In genomic region chr3:53284471-53285177, GRCm38 (mm10) we compare ENCODE assay signal across 11 mouse cellular contexts.
A peak's percentile ranks its signal among the peaks of the same experiment; 100 is the strongest.
DNase-seq lines count a peak whose midpoint lies in the region; ATAC-seq and TF ChIP-seq lines count a peak whose summit lies in the region.
"Had no signal": no experiment of that assay in that cellular context is flagged by ENCODE, and none has a peak within 500 bp of the region (broad histone marks: within the 10 kb centered on the region; RNA-seq: fewer than 3 reads in every experiment).

No protein-coding gene starts in this region.

- H3K9me3 ChIP-seq in intestine, embryonic 14.5 days (ENCODE audit: control insufficient read depth, low read length), result no peaks in the 10 kb centered on the region
- no peaks in the 10 kb centered on the region for H3K9me3 ChIP-seq in intestine, postnatal 0 days (ENCODE audit: control insufficient read depth)
- no peaks in the 10 kb centered on the region for H3K9me3 ChIP-seq in kidney, embryonic 14.5 days (ENCODE audit: control insufficient read depth, low read length)
- H3K9me3 ChIP-seq: embryonic facial prominence, embryonic 13.5 days; liver, embryonic 15.5 days had no signal

- H3K79me2 ChIP-seq in myocyte (ENCODE audit: control insufficient read depth, insufficient read depth), result no peaks in the 10 kb centered on the region

- peak; percentile 45 for DNase-seq in intestine, embryonic 14.5 days (ENCODE audit: low spot score)
- no peak for DNase-seq in thymus, postnatal 14 days
- no peak for DNase-seq in layer of hippocampus, postnatal 10 days (ENCODE audit: low spot score in 2 of 2)

- H3K4me2 ChIP-seq in intestine, embryonic 14.5 days (ENCODE audit: low read length), result no peak overlapping the region
- H3K4me2 ChIP-seq in intestine, postnatal 0 days (replicated peaks; ENCODE audit: low read depth), result no peak overlapping the region
- no peak overlapping the region for H3K4me2 ChIP-seq in kidney, embryonic 14.5 days (replicated peaks; ENCODE audit: low read depth, low read length)
- peak overlapping the region; percentile 34 for H3K4me2 ChIP-seq in myocyte (ENCODE audit: low read depth)
- H3K4me2 ChIP-seq: embryonic facial prominence, embryonic 13.5 days; liver, embryonic 15.5 days had no signal

- no peak overlapping the region for H3K4me3 ChIP-seq in intestine, embryonic 14.5 days (ENCODE audit: low read depth, low read length)
- H3K4me3 ChIP-seq in intestine, postnatal 0 days (ENCODE audit: low read depth, low read length), result no peak overlapping the region
- no peak overlapping the region for H3K4me3 ChIP-seq in kidney, embryonic 14.5 days (ENCODE audit: low read length)
- H3K4me3 ChIP-seq in myocyte, result no peak overlapping the region
- H3K4me3 ChIP-seq: embryonic facial prominence, embryonic 13.5 days; liver, embryonic 15.5 days had no signal

- H3K9ac ChIP-seq in intestine, embryonic 14.5 days (ENCODE audit: low read length), result no peak overlapping the region
- no peak overlapping the region for H3K9ac ChIP-seq in intestine, postnatal 0 days (ENCODE audit: low read depth, low read length)
- H3K9ac ChIP-seq in kidney, embryonic 14.5 days (ENCODE audit: low read depth, low read length), result no peak overlapping the region
- H3K9ac ChIP-seq: embryonic facial prominence, embryonic 13.5 days; liver, embryonic 15.5 days had no signal

- no peak for TF ChIP-seq POLR2A in myocyte (IDR thresholded peaks at IDR 0.05; ENCODE audit: insufficient read length, low read depth)

- no peak overlapping the region for H3K27ac ChIP-seq in intestine, embryonic 14.5 days (ENCODE audit: low read depth)
- no peak overlapping the region for H3K27ac ChIP-seq in intestine, postnatal 0 days (ENCODE audit: low read depth, low read length)
- peak overlapping the region; percentile 53; the same call in 1 of the 2 replicates for H3K27ac ChIP-seq in kidney, embryonic 14.5 days (ENCODE audit: low read depth, low read length)
- H3K27ac ChIP-seq: embryonic facial prominence, embryonic 13.5 days; hindbrain, postnatal 0 days; liver, embryonic 15.5 days had no signal

- H3K27me3 ChIP-seq in intestine, embryonic 14.5 days (replicated peaks; ENCODE audit: control insufficient read depth, insufficient read depth, low read length), result no peaks in the 10 kb centered on the region
- H3K27me3 ChIP-seq in intestine, postnatal 0 days (replicated peaks; ENCODE audit: control insufficient read depth, insufficient read depth, low read length), result no peaks in the 10 kb centered on the region
- H3K27me3 ChIP-seq in kidney, embryonic 14.5 days (ENCODE audit: control insufficient read depth, insufficient read depth, low read length), result no peaks in the 10 kb centered on the region
- no peaks in the 10 kb centered on the region for H3K27me3 ChIP-seq in myocyte (ENCODE audit: control insufficient read depth, insufficient read depth, insufficient read length)
- H3K27me3 ChIP-seq: embryonic facial prominence, embryonic 13.5 days; liver, embryonic 15.5 days had no signal

- no peak for TF ChIP-seq CTCF in intestine, postnatal 0 days (IDR thresholded peaks at IDR 0.05; ENCODE audit: low read depth)

- WGBS in intestine, embryonic 14.5 days, result 70% methylated on average over 13 of the region's 13 CpGs
- 69% methylated on average over 13 of the region's 13 CpGs for WGBS in intestine, postnatal 0 days
- 56% methylated on average over 13 of the region's 13 CpGs for WGBS in kidney, embryonic 14.5 days

- no peak overlapping the region for H3ac ChIP-seq in myocyte (ENCODE audit: control insufficient read depth, insufficient read length)

- no peak for ATAC-seq in intestine, embryonic 14.5 days (replicated peaks; ENCODE audit: low FRiP score, low TSS enrichment, low read depth)
- ATAC-seq in intestine, postnatal 0 days, result no peak
- peak; percentile 66 for ATAC-seq in common myeloid progenitor, adult 5-6 weeks (replicated peaks; ENCODE audit: low read depth, poor library complexity, severe bottlenecking)
- ATAC-seq in kidney, embryonic 14.5 days (ENCODE audit: low FRiP score, low TSS enrichment), result peak; percentile 89
- ATAC-seq in megakaryocyte-erythroid progenitor cell, adult 5-6 weeks (replicated peaks; ENCODE audit: low FRiP score, low TSS enrichment, poor library complexity, severe bottlenecking), result no peak
- ATAC-seq: hindbrain, postnatal 0 days had no signal

- peaks cover 4% of the 10 kb centered on the region for H3K4me1 ChIP-seq in intestine, embryonic 14.5 days (replicated peaks; ENCODE audit: control insufficient read depth, insufficient read depth, low read length)
- H3K4me1 ChIP-seq in intestine, postnatal 0 days (replicated peaks; ENCODE audit: control insufficient read depth, insufficient read depth, low read length), result no peaks in the 10 kb centered on the region
- H3K4me1 ChIP-seq in kidney, embryonic 14.5 days (ENCODE audit: control insufficient read depth, insufficient read depth, low read length), result peaks cover 10% of the 10 kb centered on the region; the same call in 1 of the 2 replicates
- H3K4me1 ChIP-seq: embryonic facial prominence, embryonic 13.5 days; liver, embryonic 15.5 days had no signal

- no peaks in the 10 kb centered on the region for H3K36me3 ChIP-seq in intestine, embryonic 14.5 days (ENCODE audit: control insufficient read depth, insufficient read depth, low read length)
- H3K36me3 ChIP-seq in intestine, postnatal 0 days (ENCODE audit: control insufficient read depth, insufficient read depth), result no peaks in the 10 kb centered on the region
- H3K36me3 ChIP-seq in kidney, embryonic 14.5 days (ENCODE audit: control insufficient read depth, insufficient read depth, low read length), result no peaks in the 10 kb centered on the region
- H3K36me3 ChIP-seq in myocyte (ENCODE audit: control insufficient read depth, insufficient read depth), result no peaks in the 10 kb centered on the region
- H3K36me3 ChIP-seq: embryonic facial prominence, embryonic 13.5 days; liver, embryonic 15.5 days had no signal

TF ChIP-seq in myocyte, 11 proteins besides CTCF, POLR2A, EP300 and RAD21:
- TF ChIP-seq MAX (IDR thresholded peaks at IDR 0.05; ENCODE audit: low read depth) (no peak), MYOD1 (IDR thresholded peaks at IDR 0.05; ENCODE audit: control insufficient read depth in 1 of 3, insufficient read length in 2 of 3, low read depth in 2 of 3) (no peak), SRF (IDR thresholded peaks at IDR 0.05; ENCODE audit: control insufficient read depth, insufficient read length, low read depth) (no peak), USF1 (IDR thresholded peaks at IDR 0.05; ENCODE audit: low read depth) (no peak), MYOG (IDR thresholded peaks at IDR 0.05; ENCODE audit: control insufficient read depth in 1 of 3, insufficient read depth in 1 of 3, insufficient read length in 2 of 3, low read depth in 2 of 3) (no peak), TCF12 (IDR thresholded peaks at IDR 0.05; ENCODE audit: insufficient read depth, poor library complexity, severe bottlenecking) (no peak), POLR2AphosphoS2 (IDR thresholded peaks at IDR 0.05; ENCODE audit: insufficient read length, low read depth) (no peak), CEBPB (IDR thresholded peaks at IDR 0.05; ENCODE audit: insufficient read depth, poor library complexity, severe bottlenecking) (no peak), REST (IDR thresholded peaks at IDR 0.05; ENCODE audit: insufficient read depth, insufficient read length) (no peak), TCF3 (IDR thresholded peaks at IDR 0.05; ENCODE audit: insufficient read length, low read depth) (no peak), E2F4 (IDR thresholded peaks at IDR 0.05; ENCODE audit: insufficient read depth) (no peak)

Comparison
In these comparisons a context has a peak if more than half of its experiments do, and no peak if none do; other contexts are left out.
1. ATAC-seq: peak in common myeloid progenitor, adult 5-6 weeks (single experiment) and kidney, embryonic 14.5 days (single experiment); none in intestine, embryonic 14.5 days (single experiment), intestine, postnatal 0 days (single experiment) and megakaryocyte-erythroid progenitor cell, adult 5-6 weeks (single experiment).